Mouse (Mus musculus) midbrain, embryonic 15.5 days (tissue): ENCODE data around the gene Tmem256. TPM values are rescaled to one million over a fixed set of nuclear protein-coding genes. Genes with fewer than 3 reads are reported as not detected.

Source experiments
- ATAC-seq: fragments of 200-750 bp; cut with Nextera tagmentation; replicated peaks from 2 replicates; pipeline ENCODE4 v1.8.0; 2017; ENCODE audit warnings: moderate TSS enrichment
- H3K27ac ChIP-seq: fragments of 300-500 bp; sonication (generic); 2 replicates; pipeline ENCODE4 v1.5.1; 2015; ENCODE audit warnings: mild to moderate bottlenecking, inconsistent platforms
- H3K27me3 ChIP-seq: fragments of 300-500 bp; sonication (generic); replicated peaks from 2 replicates; pipeline ENCODE4 v1.6.1; 2015; ENCODE audit warnings: inconsistent platforms
- H3K36me3 ChIP-seq: fragments of 300-500 bp; sonication (generic); replicated peaks from 2 replicates; pipeline ENCODE4 v1.6.1; 2015; ENCODE audit warnings: inconsistent platforms
- H3K4me1 ChIP-seq: fragments of 300-500 bp; sonication (generic); 2 replicates; pipeline ENCODE4 v1.6.1; 2015; ENCODE audit warnings: inconsistent platforms
- H3K4me2 ChIP-seq: fragments of 300-500 bp; sonication (generic); 2 replicates; pipeline ENCODE4 v1.6.1; 2015; ENCODE audit warnings: inconsistent platforms, mild to moderate bottlenecking, moderate library complexity
- H3K4me3 ChIP-seq: fragments of 300-500 bp; sonication (generic); 2 replicates; pipeline ENCODE4 v1.5.1; 2015; ENCODE audit warnings: mild to moderate bottlenecking, inconsistent platforms
- H3K9ac ChIP-seq: fragments of 300-500 bp; sonication (generic); 2 replicates; pipeline ENCODE4 v1.6.1; 2015; ENCODE audit warnings: mild to moderate bottlenecking, inconsistent platforms
- H3K9me3 ChIP-seq: fragments of 300-500 bp; sonication (generic); 2 replicates; pipeline ENCODE4 v1.6.1; 2016; ENCODE audit warnings: inconsistent platforms
- WGBS: fragments of 180-500 bp; shearing (Covaris S2); methylation state at CpG from one replicate; pipeline ENCODE4 v1.1.7; 2015; ENCODE audit warnings: mixed read lengths; 5-methylcytosine and 5-hydroxymethylcytosine counted together
- microRNA-seq: library from miRNA; unstranded; fragments of <30 nt; microRNA quantifications from one replicate; pipeline ENCODE4, GENCODE M21; 2016
- polyA plus RNA-seq: library from polyadenylated mRNA; unstranded; fragments of >200 nt; fragmentation: Nextera tagmentation; extraction: Ambion mirVana; gene quantifications from 2 replicates; pipeline ENCODE4 v1.2.1, GENCODE M21; 2015

Tmem256 gene
- polyA plus RNA-seq, 1 experiment from 2014 or later, result 320 TPM

- Histone ChIP-seq H3K36me3 (no peaks in the 10 kb centered on the region), H3K9me3 (no peaks in the 10 kb centered on the region), H3K27me3 (peaks cover 17% of the 10 kb centered on the region), H3K4me1 (peaks cover 28% of the 10 kb centered on the region), H3K4me3 (peak within 1 kb of the TSS; percentile 42), H3K9ac (peak within 1 kb of the TSS; percentile 26), H3K4me2 (peak within 1 kb of the TSS; percentile 77), H3K27ac (peak within 1 kb of the TSS; percentile 51)
- under 1% methylated on average over 46 of the region's 46 CpGs for WGBS
- ATAC-seq, result peak; percentile 73
These were observed 42.7 kb downstream of the Tmem256 start, which contains the start of gene Kctd11 for GRCm38 (mm10) chr11:69880853-69881603. Gene Kctd11 (minus strand): TSS chr11:69881406.

- no peaks in the 10 kb centered on the region for H3K9me3 ChIP-seq
- no peak for ATAC-seq
- H3K9ac ChIP-seq, result 0 out of 2 replicates have a peak overlapping the region, but pooled peaks have one; percentile 26
- peaks cover 17% of the 10 kb centered on the region for H3K27me3 ChIP-seq
- 0 out of 2 replicates have a peak overlapping the region, but pooled peaks have one; percentile 51 for H3K27ac ChIP-seq
- 62% methylated on average over 21 of the region's 21 CpGs for WGBS
- H3K36me3 ChIP-seq, result no peaks in the 10 kb centered on the region
- peak overlapping the region; percentile 42; the same call in 1 of the 2 replicates for H3K4me3 ChIP-seq
- H3K4me1 ChIP-seq, result peaks cover 26% of the 10 kb centered on the region
- H3K4me2 ChIP-seq, result peak overlapping the region; percentile 77
These were observed 43.7 kb downstream of the Tmem256 start for GRCm38 (mm10) chr11:69881787-69882670.

- 57% methylated on average over 4 of the region's 4 CpGs for WGBS
- H3K4me3 ChIP-seq, result no peak overlapping the region
- no peak overlapping the region for H3K4me2 ChIP-seq
These were observed 44.8 kb downstream of the Tmem256 start for GRCm38 (mm10) chr11:69883066-69883465.

GRCm38 (mm10) chr11:69883527-69884151, 45.3 kb downstream of the Tmem256 start:
- 88% methylated on average over 8 of the region's 8 CpGs for WGBS
- ATAC-seq, result no peak
- H3K4me3 ChIP-seq, result no peak overlapping the region
- peaks cover 17% of the 10 kb centered on the region for H3K4me1 ChIP-seq
- no peak overlapping the region for H3K27ac ChIP-seq
- H3K36me3 ChIP-seq, result no peaks in the 10 kb centered on the region
- no peak overlapping the region for H3K9ac ChIP-seq
- no peaks in the 10 kb centered on the region for H3K9me3 ChIP-seq
- H3K27me3 ChIP-seq, result peaks cover 17% of the 10 kb centered on the region
- no peak overlapping the region for H3K4me2 ChIP-seq

More at GRCm38 (mm10) chr11:69883066-69883465, 44.8 kb downstream of the Tmem256 start:
- Histone ChIP-seq H3K27ac (no peak overlapping the region), H3K4me1 (peaks cover 23% of the 10 kb centered on the region), H3K9me3 (no peaks in the 10 kb centered on the region), H3K27me3 (peaks cover 17% of the 10 kb centered on the region), H3K36me3 (no peaks in the 10 kb centered on the region), H3K9ac (no peak overlapping the region)
- no peak for ATAC-seq

GRCm38 (mm10) chr11:69884240-69884639, 45.9 kb downstream of the Tmem256 start:
- no peak overlapping the region for H3K27ac ChIP-seq
- H3K4me3 ChIP-seq, result no peak overlapping the region
- peaks cover 17% of the 10 kb centered on the region for H3K4me1 ChIP-seq
- peaks cover 17% of the 10 kb centered on the region for H3K27me3 ChIP-seq
- ATAC-seq, result no peak
- no peak overlapping the region for H3K4me2 ChIP-seq
- H3K36me3 ChIP-seq, result no peaks in the 10 kb centered on the region
- H3K9ac ChIP-seq, result no peak overlapping the region
- H3K9me3 ChIP-seq, result no peaks in the 10 kb centered on the region
- 78% methylated on average over 9 of the region's 9 CpGs for WGBS

- Histone ChIP-seq H3K4me1 (peaks cover 17% of the 10 kb centered on the region), H3K9me3 (no peaks in the 10 kb centered on the region), H3K27ac (no peak overlapping the region), H3K4me3 (no peak overlapping the region), H3K36me3 (no peaks in the 10 kb centered on the region), H3K4me2 (no peak overlapping the region), H3K9ac (no peak overlapping the region), H3K27me3 (peaks cover 17% of the 10 kb centered on the region)
- 88% methylated on average over 8 of the region's 8 CpGs for WGBS
- ATAC-seq, result no peak
These were observed 46.3 kb downstream of the Tmem256 start for GRCm38 (mm10) chr11:69884663-69885062.

- no peak for ATAC-seq
- Histone ChIP-seq H3K27ac (no peak overlapping the region), H3K4me3 (no peak overlapping the region), H3K9ac (no peak overlapping the region), H3K4me1 (no peaks in the 10 kb centered on the region), H3K27me3 (0 out of 2 replicates have a peak, but pooled peaks cover 3% of the 10 kb centered on the region), H3K36me3 (no peaks in the 10 kb centered on the region), H3K4me2 (no peak overlapping the region), H3K9me3 (no peaks in the 10 kb centered on the region)
- WGBS, result 78% methylated on average over 8 of the region's 8 CpGs
These were observed 48.8 kb downstream of the Tmem256 start for GRCm38 (mm10) chr11:69886907-69887635.

Small RNAs within 50 kb of the gene (microRNA-seq; reads per million reads assigned to microRNA genes)
- not detected for gene Mir6924

Other genes starting within 250 kb of the Tmem256 start
- 60.0 and 60.9 TPM in 2 replicates for gene Atp1b2, start 232.6 kb upstream of the Tmem256 start, polyA plus RNA-seq
- gene Shbg, start 220.6 kb upstream of the Tmem256 start, polyA plus RNA-seq, result not detected in 2 replicates
- gene Sat2, start 216.5 kb upstream of the Tmem256 start, polyA plus RNA-seq, result 23.5 and 24.9 TPM in 2 replicates
- 40.6 and 47.0 TPM in 2 replicates for gene Fxr2, start 205.5 kb upstream of the Tmem256 start, polyA plus RNA-seq
- 0.20 TPM in 1 of 2 replicates, not detected in the other for gene Sox15, start 183.2 kb upstream of the Tmem256 start, polyA plus RNA-seq
- gene Mpdu1, start 175.9 kb upstream of the Tmem256 start, polyA plus RNA-seq, result 99.9 and 108 TPM in 2 replicates
- 9.4 and 10.4 TPM in 2 replicates for gene Cd68, start 172.4 kb upstream of the Tmem256 start, polyA plus RNA-seq
- gene Eif4a1, start 166.1 kb upstream of the Tmem256 start, polyA plus RNA-seq, result 460 and 473 TPM in 2 replicates
- 116 and 122 TPM in 2 replicates for gene Senp3, start 156.4 kb upstream of the Tmem256 start, polyA plus RNA-seq
- gene Tnfsf13, start 152.7 kb upstream of the Tmem256 start, polyA plus RNA-seq, result 0.37 and 0.68 TPM in 2 replicates
- 2.0 and 2.4 TPM in 2 replicates for gene Tnfsf12, start 142.7 kb upstream of the Tmem256 start, polyA plus RNA-seq
- 1.2 and 1.8 TPM in 2 replicates for gene Tnfsfm13, start 142.4 kb upstream of the Tmem256 start, polyA plus RNA-seq
- 15.9 and 17.4 TPM in 2 replicates for gene Polr2a, start 79.9 kb upstream of the Tmem256 start, polyA plus RNA-seq
- 0.17 and 0.26 TPM in 2 replicates for gene Slc35g3, start 76.5 kb upstream of the Tmem256 start, polyA plus RNA-seq
- gene Zbtb4, start 72.6 kb upstream of the Tmem256 start, polyA plus RNA-seq, result 4.1 and 4.3 TPM in 2 replicates
- 0.98 and 1.2 TPM in 2 replicates for gene Chrnb1, start 42.6 kb upstream of the Tmem256 start, polyA plus RNA-seq
- 3.7 and 4.5 TPM in 2 replicates for gene Fgf11, start 36.7 kb upstream of the Tmem256 start, polyA plus RNA-seq
- 0.74 and 0.86 TPM in 2 replicates for gene Tmem102, start 32.9 kb upstream of the Tmem256 start, polyA plus RNA-seq
- not detected in 2 replicates for gene Gm39566, start 23.2 kb upstream of the Tmem256 start, polyA plus RNA-seq
- not detected in 2 replicates for gene Spem2, start 20.0 kb upstream of the Tmem256 start, polyA plus RNA-seq
- gene Spem1, start 16.3 kb upstream of the Tmem256 start, polyA plus RNA-seq, result 0.55 and 0.65 TPM in 2 replicates
- gene Nlgn2, start 730 bp upstream of the Tmem256 start, polyA plus RNA-seq, result 24.0 and 24.2 TPM in 2 replicates
- gene Plscr3, start 7.9 kb downstream of the Tmem256 start, polyA plus RNA-seq, result 52.3 and 53.5 TPM in 2 replicates
- 0.10 and 0.28 TPM in 2 replicates for gene Tnk1, start 20.2 kb downstream of the Tmem256 start, polyA plus RNA-seq
- not detected in 2 replicates for gene Tmem95, start 39.5 kb downstream of the Tmem256 start, polyA plus RNA-seq
- gene Kctd11, start 42.9 kb downstream of the Tmem256 start, polyA plus RNA-seq, result 1.7 and 1.9 TPM in 2 replicates
- gene Acap1, start 57.0 kb downstream of the Tmem256 start, polyA plus RNA-seq, result 0.46 and 0.52 TPM in 2 replicates
- gene 2810408A11Rik, start 62.5 kb downstream of the Tmem256 start, polyA plus RNA-seq, result 11.1 and 11.8 TPM in 2 replicates
- gene Neurl4, start 62.6 kb downstream of the Tmem256 start, polyA plus RNA-seq, result 23.2 and 24.2 TPM in 2 replicates
- gene Gps2, start 75.4 kb downstream of the Tmem256 start, polyA plus RNA-seq, result 77.6 and 86.6 TPM in 2 replicates
- 1,022 and 1,040 TPM in 2 replicates for gene Eif5a, start 83.4 kb downstream of the Tmem256 start, polyA plus RNA-seq
- gene Ybx2, start 97.3 kb downstream of the Tmem256 start, polyA plus RNA-seq, result 5.6 and 6.4 TPM in 2 replicates
- 3.3 TPM in 2 replicates for gene Slc2a4, start 109.7 kb downstream of the Tmem256 start, polyA plus RNA-seq
- gene Cldn7, start 126.3 kb downstream of the Tmem256 start, polyA plus RNA-seq, result 0.58 and 0.59 TPM in 2 replicates
- 22.5 and 25.4 TPM in 2 replicates for gene Ctdnep1, start 142.6 kb downstream of the Tmem256 start, polyA plus RNA-seq
- 162 and 177 TPM in 2 replicates for gene Elp5, start 144.0 kb downstream of the Tmem256 start, polyA plus RNA-seq
- 495 and 507 TPM in 2 replicates for gene Gabarap, start 152.6 kb downstream of the Tmem256 start, polyA plus RNA-seq
- 57.1 and 58.8 TPM in 2 replicates for gene Phf23, start 157.3 kb downstream of the Tmem256 start, polyA plus RNA-seq
- gene Dvl2, start 162.1 kb downstream of the Tmem256 start, polyA plus RNA-seq, result 30.4 and 31.0 TPM in 2 replicates
- 57.2 and 57.6 TPM in 2 replicates for gene Acadvl, start 176.9 kb downstream of the Tmem256 start, polyA plus RNA-seq
- gene Dlg4, start 178.4 kb downstream of the Tmem256 start, polyA plus RNA-seq, result 27.8 and 30.4 TPM in 2 replicates
- 3.7 and 3.8 TPM in 2 replicates for gene Asgr1, start 215.6 kb downstream of the Tmem256 start, polyA plus RNA-seq